Mouse (Mus musculus) CH12.LX (cell line): ENCODE measurements around the gene Ccdc148. TPM values are rescaled to one million over a fixed set of nuclear protein-coding genes. Genes with fewer than 3 reads are reported as not detected.

Experiments used
- DNase-seq: peaks from one replicate; pipeline ENCODE4 v3.0.0-alpha.2; 2013; ENCODE audit errors: extremely low read depth
- H3K27ac ChIP-seq: 2 replicates; pipeline ENCODE4 v1.5.1; 2012; ENCODE audit warnings: low read depth, mild to moderate bottlenecking, control low read depth, moderate library complexity; ENCODE audit not compliant: insufficient read depth
- H3K27me3 ChIP-seq: replicated peaks from 2 replicates; pipeline ENCODE3; 2012; ENCODE audit warnings: inconsistent platforms
- H3K36me3 ChIP-seq, 2 experiments: replicated peaks in 1 of 2; 2 replicates each; pipeline versions ENCODE3 to v1.6.1; 2012; ENCODE audit warnings: inconsistent platforms in 1 of 2, low read length in 1 of 2, mild to moderate bottlenecking in 1 of 2, mixed read lengths in 1 of 2, moderate library complexity in 1 of 2; ENCODE audit not compliant: control insufficient read depth in 1 of 2, insufficient read depth in 1 of 2
- H3K4me1 ChIP-seq, 2 experiments: 2 replicates each; pipeline ENCODE4 v1.6.1; 2012; ENCODE audit warnings: inconsistent platforms in 1 of 2, moderate library complexity in 1 of 2; ENCODE audit not compliant: insufficient read depth in 2 of 2, control insufficient read depth in 1 of 2
- H3K4me2 ChIP-seq: 2 replicates; pipeline ENCODE4 v1.6.1; 2012; ENCODE audit warnings: low read depth, mild to moderate bottlenecking, control low read depth; ENCODE audit not compliant: poor library complexity, insufficient read depth, severe bottlenecking
- H3K4me3 ChIP-seq, 3 experiments: fragments of 150-350 bp in 1 of 3; sonication (generic) in 1 of 3; replicated peaks in 1 of 3; 2 replicates each; pipeline versions ENCODE3 to v1.5.1; 2011 to 2012; ENCODE audit warnings: low read depth in 2 of 3, low read length in 2 of 3, mild to moderate bottlenecking in 2 of 3, moderate library complexity in 2 of 3, control low read depth in 1 of 3, improper control_type of control experiment in 1 of 3, inconsistent platforms in 1 of 3, mixed read lengths in 1 of 3; ENCODE audit not compliant: poor library complexity in 1 of 3
- H3K79me2 ChIP-seq: replicated peaks from 2 replicates; pipeline ENCODE4 v1.6.1; 2012; ENCODE audit warnings: mild to moderate bottlenecking, moderate library complexity; ENCODE audit not compliant: control insufficient read depth, poor library complexity, insufficient read depth, severe bottlenecking; ENCODE audit errors: extremely low read depth
- H3K9ac ChIP-seq: 2 replicates; pipeline ENCODE4 v1.6.1; 2012; ENCODE audit warnings: low read depth, mild to moderate bottlenecking, control low read depth, moderate library complexity; ENCODE audit not compliant: insufficient read depth
- H3K9me3 ChIP-seq: replicated peaks from 2 replicates; pipeline ENCODE3; 2012; ENCODE audit warnings: low read length, inconsistent platforms, mixed read lengths
- CTCF ChIP-seq, 2 experiments: IDR thresholded peaks in 1 of 2; conservative IDR thresholded peaks in 1 of 2; 2 replicates each; pipeline ENCODE4 v1.5.1; 2011 to 2012; ENCODE audit warnings: low read depth in 2 of 2, low read length in 2 of 2, improper control_type of control experiment in 1 of 2, inconsistent platforms in 1 of 2, mild to moderate bottlenecking in 1 of 2, moderate library complexity in 1 of 2
- E2F4 ChIP-seq: IDR thresholded peaks from 2 replicates; pipeline ENCODE4 v1.6.1; 2011; ENCODE audit warnings: low read depth, low read length, improper control_type of control experiment; ENCODE audit not compliant: insufficient replicate concordance
- ELF1 ChIP-seq: IDR thresholded peaks from 2 replicates; pipeline ENCODE4 v1.6.1; 2014; ENCODE audit warnings: low read depth, mild to moderate bottlenecking, inconsistent platforms, low read length, improper control_type of control experiment
- EP300 ChIP-seq: IDR thresholded peaks from 2 replicates; pipeline ENCODE4 v1.6.1; 2011; ENCODE audit warnings: low read length, improper control_type of control experiment
- ETS1 ChIP-seq: conservative IDR thresholded peaks from 2 replicates; pipeline ENCODE4 v1.6.1; 2012; ENCODE audit warnings: low read depth, mild to moderate bottlenecking, inconsistent platforms, low read length, improper control_type of control experiment, moderate library complexity
- HCFC1 ChIP-seq: IDR thresholded peaks from 2 replicates; pipeline ENCODE4 v1.6.1; 2012; ENCODE audit warnings: low read depth, mild to moderate bottlenecking, inconsistent platforms, low read length, improper control_type of control experiment
- JUN ChIP-seq: IDR thresholded peaks from 2 replicates; pipeline ENCODE4 v1.6.1; 2011; ENCODE audit warnings: low read depth, mild to moderate bottlenecking, low read length, improper control_type of control experiment, moderate library complexity; ENCODE audit not compliant: insufficient read depth
- JUND ChIP-seq: conservative IDR thresholded peaks from 2 replicates; pipeline ENCODE4 v1.6.1; 2011; ENCODE audit warnings: low read depth, low read length, improper control_type of control experiment
- MAZ ChIP-seq: IDR thresholded peaks from 2 replicates; pipeline ENCODE4 v1.6.1; 2012; ENCODE audit warnings: low read depth, mild to moderate bottlenecking, inconsistent platforms, low read length, improper control_type of control experiment, moderate library complexity
- MYC ChIP-seq: IDR thresholded peaks from 2 replicates; pipeline ENCODE4 v1.6.1; 2011; ENCODE audit warnings: low read depth, mild to moderate bottlenecking, improper control_type of control experiment, low read length
- POLR2AphosphoS2 ChIP-seq: IDR thresholded peaks from 2 replicates; pipeline ENCODE4 v1.6.1; 2011; ENCODE audit warnings: low read depth, low read length, improper control_type of control experiment
- RAD21 ChIP-seq: IDR thresholded peaks from 2 replicates; pipeline ENCODE4 v1.6.1; 2011; ENCODE audit warnings: low read depth, mild to moderate bottlenecking, low read length, improper control_type of control experiment, moderate library complexity
- TCF12 ChIP-seq: IDR thresholded peaks from 2 replicates; pipeline ENCODE4 v1.6.1; 2014; ENCODE audit warnings: low read depth, mild to moderate bottlenecking, inconsistent platforms, low read length, improper control_type of control experiment
- USF1 ChIP-seq: IDR thresholded peaks from 2 replicates; pipeline ENCODE4 v1.6.1; 2014; ENCODE audit warnings: low read depth, mild to moderate bottlenecking, inconsistent platforms, low read length, improper control_type of control experiment
- ZC3H11A ChIP-seq: IDR thresholded peaks from 2 replicates; pipeline ENCODE4 v1.6.1; 2012; ENCODE audit warnings: low read depth, mild to moderate bottlenecking, inconsistent platforms, low read length, improper control_type of control experiment
- ZKSCAN1 ChIP-seq: IDR thresholded peaks from 2 replicates; pipeline ENCODE4 v1.6.1; 2012; ENCODE audit warnings: low read depth, inconsistent platforms, low read length, improper control_type of control experiment, borderline replicate concordance
- ZNF384 ChIP-seq: IDR thresholded peaks from 2 replicates; pipeline ENCODE4 v1.6.1; 2012; ENCODE audit warnings: low read depth, low read length, improper control_type of control experiment, inconsistent platforms
- dilution Hi-C: fragments of 300-500 bp; cut with MboI; formaldehyde crosslinking; loops from 2 replicates; pipeline ENCODE4 v1.14.3; 2020; ENCODE audit warnings: low sequenced_read_pairs; ENCODE audit not compliant: extremely low pct_unique_long_range_greater_than_20kb, extremely low pct_ligation_motif_present
- in situ Hi-C: fragments of 300-500 bp; cut with MboI; formaldehyde crosslinking; loops from 3 replicates; pipeline ENCODE4 v1.14.3; 2019; ENCODE audit warnings: low sequenced_read_pairs, low pct_ligation_motif_present, low pct_unique_long_range_greater_than_20kb, mixed read lengths
- polyA plus RNA-seq: library from polyadenylated mRNA; unstranded; fragments of >175 nt; gene quantifications from 2 replicates; pipeline ENCODE4 v1.2.1, GENCODE M21; 2012; ENCODE audit warnings: low read depth; ENCODE audit not compliant: insufficient read length
- total RNA-seq, 2 experiments: library from RNA; depleted of rRNA; stranded (reverse); fragments of 300-350 nt in 1 of 2; fragments of >200 nt in 1 of 2; gene quantifications; 2 replicates each; pipeline ENCODE4 v1.2.3; 2012 to 2014

Gene Ccdc148
- total and polyA plus RNA-seq, 3 experiments, result not detected

DNA sequence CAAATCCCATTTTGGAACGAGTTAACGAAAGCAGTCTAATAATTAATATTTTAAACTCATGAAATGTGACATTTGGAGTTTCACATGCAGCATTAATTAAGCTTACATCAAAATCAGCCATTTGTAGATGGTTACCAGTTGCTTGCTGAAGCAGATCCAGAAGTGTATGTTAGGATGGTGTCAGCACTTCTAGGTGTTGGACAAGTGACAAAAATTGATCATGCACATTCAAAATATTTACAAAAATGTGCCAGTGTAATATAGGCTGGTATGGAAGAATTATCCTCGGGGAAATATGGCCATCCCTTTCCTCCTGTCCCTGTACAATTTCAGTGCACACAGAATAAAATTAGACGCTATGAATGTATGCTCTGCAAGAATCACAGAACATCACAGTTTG lies 370.1 kb downstream of the Ccdc148 start:
- no peak overlapping the region for H3K4me2 ChIP-seq
- H3K27ac ChIP-seq, result no peak overlapping the region
- DNase-seq, result no peak
- no peak overlapping the region for H3K9ac ChIP-seq
- no peaks in the 10 kb centered on the region for H3K4me1 ChIP-seq
- H3K27me3 ChIP-seq, result no peaks in the 10 kb centered on the region
- no peaks in the 10 kb centered on the region for H3K36me3 ChIP-seq
- dilution Hi-C loops, result no loop called here
- TF ChIP-seq ZC3H11A (no peak), POLR2AphosphoS2 (no peak), ELF1 (no peak), JUN (no peak), RAD21 (no peak)
- H3K4me3 ChIP-seq, result no peak overlapping the region
- H3K79me2 ChIP-seq, result no peaks in the 10 kb centered on the region
- in situ Hi-C loops, result no loop called here
- peaks cover 68% of the 10 kb centered on the region for H3K9me3 ChIP-seq

DNA sequence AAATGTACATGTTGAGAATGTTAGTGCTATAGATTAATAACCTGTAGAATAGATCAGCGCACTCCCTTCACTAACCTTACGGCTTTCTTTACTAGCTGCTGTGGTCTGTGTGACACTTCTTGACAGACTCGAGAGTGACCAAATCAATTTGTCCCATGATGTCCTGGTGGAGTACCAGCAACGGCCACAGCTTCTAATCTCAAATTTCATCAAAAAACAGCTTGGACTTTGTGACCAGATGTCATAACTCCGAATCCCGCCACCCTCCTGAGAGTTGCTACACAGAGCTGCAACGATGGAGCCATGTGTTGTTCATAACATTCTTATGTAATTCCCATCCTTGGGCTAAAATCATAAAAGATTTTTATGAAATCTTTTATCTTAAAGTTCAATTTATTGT lies 370.5 kb downstream of the Ccdc148 start:
- no peak for TF ChIP-seq MYC
- no peak for TF ChIP-seq CTCF (conservative IDR thresholded peaks at IDR 0.05 in 1 of 2, IDR thresholded peaks at IDR 0.05 in 1 of 2; ENCODE audit: low read depth in 2 of 2, low read length in 2 of 2)
- TF ChIP-seq ZKSCAN1, result no peak
- TF ChIP-seq USF1, result no peak
- no peak for TF ChIP-seq ETS1
- dilution Hi-C loops (no loop called here), in situ Hi-C loops (no loop called here)
- Histone ChIP-seq H3K9me3 (peaks cover 67% of the 10 kb centered on the region), H3K79me2 (no peaks in the 10 kb centered on the region), H3K9ac (no peak overlapping the region), H3K27me3 (no peaks in the 10 kb centered on the region), H3K36me3 (no peaks in the 10 kb centered on the region), H3K4me3 (no peak overlapping the region), H3K4me1 (no peaks in the 10 kb centered on the region), H3K27ac (no peak overlapping the region), H3K4me2 (no peak overlapping the region)
- no peak for DNase-seq

GRCm38 (mm10) chr2:58787360-58787759 lies 373.1 kb downstream of the Ccdc148 start:
- Histone ChIP-seq H3K27ac (no peak overlapping the region), H3K9me3 (peaks cover 73% of the 10 kb centered on the region), H3K36me3 (no peaks in the 10 kb centered on the region), H3K4me2 (no peak overlapping the region), H3K9ac (no peak overlapping the region)
- dilution Hi-C loops, result no loop called here
- TF ChIP-seq MAZ (no peak), ZNF384 (no peak), HCFC1 (no peak), JUN (no peak), E2F4 (no peak), ELF1 (no peak), EP300 (no peak), MYC (no peak), TCF12 (no peak), JUND (no peak)
- TF ChIP-seq, all 38 proteins: peak for 0
- Histone ChIP-seq H3K4me3 (no peak overlapping the region), H3K79me2 (no peaks in the 10 kb centered on the region), H3K4me1 (no peaks in the 10 kb centered on the region), H3K27me3 (no peaks in the 10 kb centered on the region)
- in situ Hi-C loops, result no loop called here
- no peak for DNase-seq
